Mouse (Mus musculus) ES-E14 (cell line): ENCODE results near the gene Peak1.

Experiments
- MAFK ChIP-seq: IDR thresholded peaks from 2 replicates; pipeline ENCODE4 v1.6.1; 2014; ENCODE audit warnings: mild to moderate bottlenecking, low read depth, low read length, inconsistent platforms; ENCODE audit not compliant: insufficient read depth
- ZC3H11A ChIP-seq: IDR thresholded peaks from 2 replicates; pipeline ENCODE4 v1.6.1; 2012; ENCODE audit warnings: low read depth, mild to moderate bottlenecking, inconsistent platforms, low read length, borderline replicate concordance

DNA sequence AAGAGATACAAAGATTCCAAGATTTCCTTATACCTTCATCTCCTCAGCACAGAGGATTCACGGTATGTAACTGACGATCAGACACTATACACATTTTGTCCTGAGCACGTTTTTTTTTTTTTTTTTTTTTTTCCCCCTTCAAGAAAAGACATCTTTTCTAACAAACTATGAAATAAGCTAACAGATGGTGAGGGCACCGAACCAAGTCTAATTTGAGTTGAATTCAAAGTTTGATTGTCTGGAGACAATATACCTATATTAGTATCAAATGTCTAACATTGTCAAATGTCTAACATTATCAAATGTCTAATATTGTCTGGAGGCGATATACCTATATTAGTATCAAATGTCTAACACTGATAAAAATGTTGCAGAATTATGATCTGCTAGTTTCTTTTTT is 135.4 kb downstream of the Peak1 start:
- TF ChIP-seq MAFK (no peak), ZC3H11A (no peak)
